Mouse (Mus musculus): Measurements from ENCODE around the gene Gm3371. TPM values are rescaled to one million over a fixed set of nuclear protein-coding genes. Genes with fewer than 3 reads are reported as not detected.
"Not testable (repeated sequence)": the region's sequence is repeated elsewhere in the genome, so short reads cannot be mapped to it uniquely, and the experiment has no call there.

The Gm3371 gene
- not detected in 2 replicates for polyA plus RNA-seq (2012; rRNA removed)

DNA sequence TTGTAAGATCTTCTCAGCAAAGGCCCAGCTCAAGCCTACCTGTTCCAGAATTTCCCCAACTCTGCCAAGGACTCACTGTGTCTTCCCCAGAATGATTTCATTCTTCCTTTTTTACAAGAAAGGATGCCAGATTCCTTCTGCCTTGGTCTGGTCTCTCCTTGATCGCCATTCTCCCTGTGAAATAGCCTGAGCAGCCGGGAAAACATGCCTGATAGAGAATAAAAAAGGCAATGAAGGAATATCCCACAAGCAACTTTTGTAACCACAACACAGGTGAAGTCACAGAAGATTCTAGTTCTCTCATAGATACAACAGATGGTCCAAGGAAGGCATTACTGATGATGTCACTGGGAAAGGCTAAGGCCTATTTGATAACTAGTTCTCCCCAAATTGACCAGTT, at the start of gene Gm3371:
Gene Gm3371 (minus strand): TSS at position 101 of the 400 bp plus-strand sequence.
- 100% methylated on average over 1 of the region's 2 CpGs for WGBS
- DNase-seq (ENCODE audit: low read depth, low spot score): not testable (repeated sequence)

DNA sequence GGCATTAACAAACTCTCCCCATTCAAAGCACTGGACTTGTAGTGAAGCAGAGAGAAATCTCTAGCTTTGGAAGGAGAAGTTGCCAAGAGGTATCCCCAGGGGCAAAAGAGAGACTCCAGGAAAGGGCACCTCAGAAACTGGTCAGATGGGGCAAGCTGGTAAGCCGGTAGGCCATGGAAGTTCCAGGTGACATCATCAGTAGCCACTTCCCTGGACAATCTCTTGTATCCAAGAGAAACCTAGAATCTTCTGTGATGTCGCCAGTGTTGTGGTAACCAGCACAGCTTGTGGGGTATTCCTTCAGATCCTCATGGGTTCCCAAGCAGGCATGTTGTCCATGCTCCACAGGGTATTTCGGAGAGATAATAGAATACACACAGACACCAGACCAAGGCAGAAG, 22.8 kb upstream of the Gm3371 start, which contains the start of gene Gm8232:
Gene Gm8232 (plus strand): TSS at position 301 of the 400 bp plus-strand sequence.
- not testable (repeated sequence) for DNase-seq (ENCODE audit: low read depth, low spot score)
- WGBS: 89% methylated on average over 3 of the region's 3 CpGs

DNA sequence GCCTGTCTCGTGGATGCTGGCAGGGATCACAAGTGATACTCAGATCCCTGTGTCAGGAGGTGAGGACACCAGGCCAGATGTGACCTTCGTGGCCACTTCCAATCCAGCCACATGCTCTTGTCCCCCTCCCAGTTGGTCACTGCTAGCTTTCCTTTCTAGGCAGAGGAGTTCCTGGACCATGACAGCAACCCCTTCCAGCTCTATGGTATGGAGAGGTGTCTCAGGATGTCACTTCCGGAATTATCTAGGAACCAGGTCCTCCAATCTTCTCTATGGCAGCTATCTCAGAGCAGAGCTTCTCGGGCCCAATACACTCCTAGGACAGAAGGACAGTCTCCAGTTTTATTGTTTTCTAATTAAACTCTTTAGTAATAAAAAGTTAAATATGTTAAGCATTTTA, 26.3 kb downstream of the Gm3371 start:
- WGBS: 73% methylated on average over 4 of the region's 4 CpGs
- DNase-seq (ENCODE audit: low read depth, low spot score): not testable (repeated sequence)

DNA sequence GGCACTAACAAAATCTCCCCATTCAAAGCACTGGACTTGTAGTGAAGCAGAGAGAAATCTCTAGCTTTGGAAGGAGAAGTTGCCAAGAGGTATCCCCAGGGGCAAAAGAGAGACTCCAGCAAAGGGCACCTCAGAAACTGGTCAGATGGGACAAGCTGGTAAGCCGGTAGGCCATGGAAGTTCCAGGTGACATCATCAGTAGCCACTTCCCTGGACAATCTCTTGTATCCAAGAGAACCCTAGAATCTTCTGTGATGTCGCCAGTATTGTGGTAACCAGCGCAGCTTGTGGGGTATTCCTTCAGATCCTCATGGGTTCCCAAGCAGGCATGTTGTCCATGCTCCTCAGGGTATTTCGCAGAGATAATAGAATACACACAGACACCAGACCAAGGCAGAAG, 45.4 kb downstream of the Gm3371 start, which contains the start of gene Gm8229:
Gene Gm8229 (plus strand): TSS at position 301 of the 400 bp plus-strand sequence.
- DNase-seq (ENCODE audit: low read depth, low spot score): not testable (repeated sequence)
- WGBS: 89% methylated on average over 4 of the region's 4 CpGs

- DNase-seq (ENCODE audit: low read depth, low spot score): not testable (repeated sequence)
These were observed 48.2 kb downstream of the Gm3371 start for GRCm38 (mm10) chr14:44362301-44362700.

- not testable (repeated sequence) for DNase-seq (ENCODE audit: low read depth, low spot score)
- WGBS: 30% methylated on average over 2 of the region's 2 CpGs
These were observed 49.1 kb downstream of the Gm3371 start for GRCm38 (mm10) chr14:44361416-44361815.

Other genes starting within 250 kb of the Gm3371 start
- gene Gm8212, start 213.0 kb downstream of the Gm3371 start, polyA plus RNA-seq (2012; rRNA removed): not detected in 2 replicates
- not detected in 2 replicates for gene 4930503E14Rik, start 197.4 kb downstream of the Gm3371 start, polyA plus RNA-seq (2012; rRNA removed)
- gene Gm8220, start 125.1 kb downstream of the Gm3371 start, polyA plus RNA-seq (2012; rRNA removed): not detected in 2 replicates
- gene Gm5930, start 72.1 kb downstream of the Gm3371 start, polyA plus RNA-seq (2012; rRNA removed): not detected in 2 replicates
- not detected in 2 replicates for gene Gm8229, start 45.3 kb downstream of the Gm3371 start, polyA plus RNA-seq (2012; rRNA removed)
- not detected in 2 replicates for gene Gm8232, start 22.9 kb upstream of the Gm3371 start, polyA plus RNA-seq (2012; rRNA removed)
- gene BC061237, start 81.8 kb upstream of the Gm3371 start, polyA plus RNA-seq (2012; rRNA removed): not detected in 2 replicates
- not detected in 2 replicates for gene Gm17093, start 107.6 kb upstream of the Gm3371 start, polyA plus RNA-seq (2012; rRNA removed)
- gene Gm8247, start 172.5 kb upstream of the Gm3371 start, polyA plus RNA-seq (2012; rRNA removed): not detected in 2 replicates
- gene Gm5624, start 217.2 kb upstream of the Gm3371 start, polyA plus RNA-seq (2012; rRNA removed): not detected in 2 replicates

Measured in large intestine, adult 2 months (tissue).